Mouse (Mus musculus): ENCODE measurements around the gene Fjx1.

- TF ChIP-seq CTCF (IDR thresholded peaks at IDR 0.05; ENCODE audit: insufficient read depth, low read length) (no peak), POLR2A (IDR thresholded peaks at IDR 0.05; ENCODE audit: borderline replicate concordance, extremely low read depth, low read depth, low read length) (no peak)
Observed at GRCm38 (mm10) chr2:102455126-102455525, 2.8 kb upstream of the Fjx1 start.

Data from lung, adult 2 months (tissue).